Mouse (Mus musculus) ovary, adult 18-20 months (tissue): Measurements from ENCODE around the gene Tmem39b.
"Not testable (repeated sequence)": the region's sequence is repeated elsewhere in the genome, so short reads cannot be mapped to it uniquely, and the experiment has no call there.

Source experiments
- DNase-seq: peaks from one replicate; pipeline ENCODE4 v3.0.0; 2022; ENCODE audit warnings: low spot score, mixed read lengths

The Tmem39b gene

GRCm38 (mm10) chr4:129696158-129696985, at the start of gene Tmem39b:
Gene Tmem39b (minus strand): TSS chr4:129696838.
- DNase-seq: peak; percentile 88

GRCm38 (mm10) chr4:129746106-129746505, 49.5 kb upstream of the Tmem39b start:
- no peak for DNase-seq

- no peak for DNase-seq
These were observed 46.9 kb upstream of the Tmem39b start for GRCm38 (mm10) chr4:129743494-129743893.

GRCm38 (mm10) chr4:129743010-129743390, 46.4 kb upstream of the Tmem39b start:
- no peak for DNase-seq

GRCm38 (mm10) chr4:129742232-129743009, 45.8 kb upstream of the Tmem39b start, which contains the start of gene Khdrbs1:
Gene Khdrbs1 (minus strand): TSS chr4:129742303.
- peak; percentile 96 for DNase-seq

GRCm38 (mm10) chr4:129741974-129742231, 45.3 kb upstream of the Tmem39b start:
- no peak for DNase-seq

- peak; percentile 11 for DNase-seq
These were observed 44.8 kb upstream of the Tmem39b start for GRCm38 (mm10) chr4:129741251-129741973.

- DNase-seq: no peak
These were observed 42.5 kb upstream of the Tmem39b start for GRCm38 (mm10) chr4:129739111-129739645.

GRCm38 (mm10) chr4:129736173-129736572, 39.5 kb upstream of the Tmem39b start:
- no peak for DNase-seq

- not testable (repeated sequence) for DNase-seq
These were observed 38.8 kb upstream of the Tmem39b start for GRCm38 (mm10) chr4:129735485-129735884.

GRCm38 (mm10) chr4:129731423-129731822, 34.8 kb upstream of the Tmem39b start:
- DNase-seq: no peak

GRCm38 (mm10) chr4:129716310-129716709, 19.7 kb upstream of the Tmem39b start:
- no peak for DNase-seq

- no peak for DNase-seq
These were observed 13.0 kb upstream of the Tmem39b start for GRCm38 (mm10) chr4:129709486-129710129.

GRCm38 (mm10) chr4:129706750-129707149, 10.1 kb upstream of the Tmem39b start:
- no peak for DNase-seq

GRCm38 (mm10) chr4:129702454-129702853, 5.8 kb upstream of the Tmem39b start:
- DNase-seq: peak; percentile 75

GRCm38 (mm10) chr4:129701503-129702377, 5.1 kb upstream of the Tmem39b start:
- DNase-seq: peak; percentile 52

GRCm38 (mm10) chr4:129700661-129701060, 4.0 kb upstream of the Tmem39b start:
- DNase-seq: not testable (repeated sequence)

GRCm38 (mm10) chr4:129700216-129700615, 3.6 kb upstream of the Tmem39b start:
- no peak for DNase-seq

- DNase-seq: no peak
These were observed 553 bp upstream of the Tmem39b start for GRCm38 (mm10) chr4:129697191-129697590.

GRCm38 (mm10) chr4:129695815-129696157, 852 bp downstream of the Tmem39b start:
- DNase-seq: no peak

- DNase-seq: no peak
These were observed 12.1 kb downstream of the Tmem39b start for GRCm38 (mm10) chr4:129684531-129684930.
